ENCODE assay signal across 9 mouse cellular contexts in the genomic region with DNA sequence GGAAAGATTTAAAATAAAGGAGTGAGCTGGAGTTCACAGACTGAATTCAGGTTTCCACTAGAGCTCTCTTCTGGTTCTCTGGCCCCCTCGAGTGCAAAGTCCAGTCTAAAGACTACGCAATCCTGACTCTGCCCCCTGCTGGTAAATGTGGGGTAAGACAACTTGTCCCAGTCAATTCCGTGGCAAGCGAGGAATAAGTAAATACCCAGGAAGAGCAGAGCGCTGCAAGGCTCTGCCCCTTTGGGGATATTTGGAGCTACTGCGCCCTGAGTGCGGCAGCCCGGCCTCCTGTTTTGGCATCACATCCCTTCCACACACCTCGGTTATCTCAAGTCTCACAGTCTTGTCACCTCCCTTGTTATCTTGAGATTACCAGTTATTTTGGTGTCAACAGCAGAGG. TPM values are rescaled to one million over a fixed set of nuclear protein-coding genes. Genes with fewer than 3 reads are reported as not detected.
DNase-seq lines count a peak whose midpoint lies in the region; ATAC-seq and TF ChIP-seq lines count a peak whose summit lies in the region.
"Had no signal": no experiment of that assay in that cellular context is flagged by ENCODE, and none has a peak within 500 bp of the region (broad histone marks: within the 10 kb centered on the region; RNA-seq: fewer than 3 reads in every experiment).

No protein-coding gene starts in this region.

- no peaks in the 10 kb centered on the region for H3K36me3 ChIP-seq in midbrain, embryonic 11.5 days (ENCODE audit: control insufficient read depth, insufficient read depth, low read length)
- no peaks in the 10 kb centered on the region for H3K36me3 ChIP-seq in midbrain, embryonic 15.5 days (replicated peaks)
- no peaks in the 10 kb centered on the region for H3K36me3 ChIP-seq in small intestine, adult 2 months (ENCODE audit: control insufficient read depth, insufficient read depth, low read length)

- no peak overlapping the region for H3K4me3 ChIP-seq in midbrain, embryonic 11.5 days (ENCODE audit: low read depth, low read length)
- H3K4me3 ChIP-seq in midbrain, embryonic 15.5 days: no peak overlapping the region
- H3K4me3 ChIP-seq in small intestine, adult 2 months (ENCODE audit: low read depth, low read length): no peak overlapping the region

- ATAC-seq in midbrain, embryonic 11.5 days (ENCODE audit: low FRiP score): peak; percentile 54; the same call in 1 of the 2 replicates
- no peak for ATAC-seq in midbrain, embryonic 15.5 days (replicated peaks)

- peak; percentile 86; the same call in 1 of the 2 replicates for TF ChIP-seq CTCF in small intestine, adult 2 months (IDR thresholded peaks at IDR 0.05; ENCODE audit: extremely low read depth, insufficient read length, insufficient replicate concordance, low read depth, low read length)

- H3K9me3 ChIP-seq in midbrain, embryonic 11.5 days (ENCODE audit: control insufficient read depth, low read length): no peaks in the 10 kb centered on the region
- H3K9me3 ChIP-seq in midbrain, embryonic 15.5 days: no peaks in the 10 kb centered on the region

- 9% methylated on average over 9 of the region's 9 CpGs for WGBS in midbrain, embryonic 11.5 days
- WGBS in midbrain, embryonic 15.5 days: 6% methylated on average over 9 of the region's 9 CpGs
- 7% methylated on average over 9 of the region's 9 CpGs for WGBS in small intestine, adult 2 months

- peak; percentile 33 for DNase-seq in adrenal gland, postnatal 10 days
- no peak for DNase-seq in adrenal gland, postnatal 25 days
- DNase-seq in midbrain, embryonic 11.5 days (ENCODE audit: low spot score, missing footprints): peak; percentile 86
- DNase-seq in embryo, embryonic 9.5 days (ENCODE audit: extremely low spot score): peak; percentile 59
- peak; percentile 19 for DNase-seq in liver
- no peak for DNase-seq in gastrocnemius, postnatal 4 days (ENCODE audit: low spot score in 2 of 2)

- no peaks in the 10 kb centered on the region for H3K4me1 ChIP-seq in midbrain, embryonic 11.5 days (ENCODE audit: control insufficient read depth, insufficient read depth, low read length)
- peaks cover 3% of the 10 kb centered on the region; the same call in 1 of the 2 replicates for H3K4me1 ChIP-seq in midbrain, embryonic 15.5 days
- no peaks in the 10 kb centered on the region; the same call in 1 of the 2 replicates for H3K4me1 ChIP-seq in small intestine, adult 2 months (ENCODE audit: control insufficient read depth, insufficient read depth, insufficient read length, low read length)

- H3K27ac ChIP-seq in midbrain, embryonic 11.5 days (ENCODE audit: low read depth, low read length): no peak overlapping the region
- H3K27ac ChIP-seq in midbrain, embryonic 15.5 days: no peak overlapping the region
- H3K27ac ChIP-seq in small intestine, adult 2 months (ENCODE audit: insufficient read depth, low read depth, low read length): no peak overlapping the region

- no peaks in the 10 kb centered on the region for H3K27me3 ChIP-seq in midbrain, embryonic 11.5 days (ENCODE audit: control insufficient read depth, insufficient read depth, low read length)
- no peaks in the 10 kb centered on the region for H3K27me3 ChIP-seq in midbrain, embryonic 15.5 days (replicated peaks)
- H3K27me3 ChIP-seq in small intestine, adult 2 months (ENCODE audit: control insufficient read depth, insufficient read depth, low read length): no peaks in the 10 kb centered on the region

- TF ChIP-seq POLR2A in small intestine, adult 2 months (IDR thresholded peaks at IDR 0.05; ENCODE audit: low read depth, low read length): no peak

- H3K9ac ChIP-seq in midbrain, embryonic 11.5 days (ENCODE audit: low read length): no peak overlapping the region
- no peak overlapping the region for H3K9ac ChIP-seq in midbrain, embryonic 15.5 days

- no peak overlapping the region for H3K4me2 ChIP-seq in midbrain, embryonic 11.5 days
- no peak overlapping the region for H3K4me2 ChIP-seq in midbrain, embryonic 15.5 days

RNA-seq across cellular contexts. Expression of gene Sln, which starts 24.6 kb away (rescaled TPM):
- 10 to 100 TPM in 1 of 2 experiments, 1 to 10 TPM in 1; 2.6 to 51.5 TPM for total RNA-seq in adrenal gland, postnatal 10 days (2021)
- total RNA-seq in adrenal gland, postnatal 25 days (2021): not detected in 2 replicates
- not detected in 2 replicates for polyA plus RNA-seq in midbrain, embryonic 11.5 days (2014; fragmentation: Nextera tagmentation; extraction: Ambion mirVana)
- polyA plus RNA-seq in midbrain, embryonic 15.5 days (2015; fragmentation: Nextera tagmentation; extraction: Ambion mirVana): 0.26 TPM in 1 of 2 replicates, not detected in the other
- polyA plus RNA-seq in small intestine, adult 2 months (2012; rRNA removed): 0.15 TPM in 1 of 2 replicates, not detected in the other
- total RNA-seq in gastrocnemius, postnatal 4 days (2021): 100 to 1,000 TPM; 183 to 236 TPM
- polyA plus RNA-seq: C2C12 had no signal

RNA-seq across cellular contexts. Expression of gene Slc35f2, which starts 54.0 kb away (rescaled TPM):
- 1 to 10 TPM in 1 of 2 experiments, under 1 TPM in 1; 0.94 to 1.1 TPM for total RNA-seq in adrenal gland, postnatal 10 days (2021)
- 1.0 TPM in 1 of 2 replicates, not detected in the other for total RNA-seq in adrenal gland, postnatal 25 days (2021)
- 2.3 and 2.4 TPM in 2 replicates for polyA plus RNA-seq in midbrain, embryonic 11.5 days (2014; fragmentation: Nextera tagmentation; extraction: Ambion mirVana)
- polyA plus RNA-seq in midbrain, embryonic 15.5 days (2015; fragmentation: Nextera tagmentation; extraction: Ambion mirVana): 10.3 and 10.7 TPM in 2 replicates
- 21.6 and 30.5 TPM in 2 replicates for polyA plus RNA-seq in small intestine, adult 2 months (2012; rRNA removed)
- total RNA-seq in gastrocnemius, postnatal 4 days (2021): under 1 TPM in 1 of 2 experiments, not detected in 1; 0.25 TPM

Comparison
In these comparisons a context has a peak if more than half of its experiments do, and no peak if none do; other contexts are left out.
1. DNase-seq: peak in adrenal gland, postnatal 10 days (single experiment), midbrain, embryonic 11.5 days (single experiment), embryo, embryonic 9.5 days (single experiment) and liver (single experiment); none in adrenal gland, postnatal 25 days (single experiment) and gastrocnemius, postnatal 4 days (0 of 2).